Comparison of ENCODE assay signal across 21 mouse cellular contexts in genomic region chr2:9360020-9360419, GRCm38 (mm10).
"Had no signal": no experiment of that assay in that cellular context is flagged by ENCODE, and none has a peak within 500 bp of the region (broad histone marks: within the 10 kb centered on the region; RNA-seq: fewer than 3 reads in every experiment).

No protein-coding gene starts in this region.

- H3K4me1 ChIP-seq: limb, embryonic 13.5 days; liver, embryonic 12.5 days; liver, embryonic 15.5 days; lung, embryonic 15.5 days; megakaryocyte, embryonic 14.5 days; midbrain, embryonic 10.5 days; midbrain, embryonic 13.5 days; neural tube, embryonic 13.5 days had no signal

- DNase-seq: kidney, postnatal 14 days; layer of hippocampus, adult 9-11 months; liver; lung, adult 18-20 months; lung, postnatal 10 days; lung, postnatal 36 days; retina, postnatal 1 day; thymus, adult 18-20 months; thymus, postnatal 36 days had no signal

- ATAC-seq: liver, embryonic 12.5 days; midbrain, embryonic 13.5 days; midbrain, embryonic 16.5 days had no signal

- H3K27ac ChIP-seq: layer of hippocampus, adult 2 months; limb, embryonic 10.5 days; limb, embryonic 13.5 days; liver, embryonic 12.5 days; liver, embryonic 15.5 days; lung, embryonic 15.5 days; midbrain, embryonic 10.5 days; midbrain, embryonic 13.5 days; neural tube, embryonic 13.5 days had no signal

- H3K36me3 ChIP-seq: limb, embryonic 10.5 days; limb, embryonic 13.5 days; liver, embryonic 12.5 days; liver, embryonic 15.5 days; lung, embryonic 15.5 days; midbrain, embryonic 10.5 days; midbrain, embryonic 13.5 days; neural tube, embryonic 13.5 days had no signal

- H3K9me3 ChIP-seq: limb, embryonic 10.5 days; limb, embryonic 13.5 days; liver, embryonic 12.5 days; liver, embryonic 15.5 days; lung, embryonic 15.5 days; megakaryocyte, embryonic 14.5 days; midbrain, embryonic 10.5 days; midbrain, embryonic 13.5 days; neural tube, embryonic 13.5 days had no signal

- H3K9ac ChIP-seq: limb, embryonic 13.5 days; liver, embryonic 12.5 days; liver, embryonic 15.5 days; lung, embryonic 15.5 days; midbrain, embryonic 13.5 days; neural tube, embryonic 13.5 days had no signal

- H3K4me2 ChIP-seq: liver, embryonic 12.5 days; liver, embryonic 15.5 days; lung, embryonic 15.5 days; midbrain, embryonic 13.5 days; neural tube, embryonic 13.5 days had no signal

- H3K4me3 ChIP-seq: layer of hippocampus, adult 2 months; limb, embryonic 10.5 days; limb, embryonic 13.5 days; liver, embryonic 12.5 days; liver, embryonic 15.5 days; lung, embryonic 15.5 days; megakaryocyte, embryonic 14.5 days; midbrain, embryonic 10.5 days; midbrain, embryonic 13.5 days; myocyte; neural tube, embryonic 13.5 days had no signal

- H3K27me3 ChIP-seq: limb, embryonic 13.5 days; liver, embryonic 12.5 days; liver, embryonic 15.5 days; lung, embryonic 15.5 days; megakaryocyte, embryonic 14.5 days; midbrain, embryonic 13.5 days; neural tube, embryonic 13.5 days had no signal
